Mouse (Mus musculus) urinary bladder, postnatal 25 days (tissue): ENCODE data around the gene Dtnb.
A peak's percentile ranks its signal among the peaks of the same experiment; 100 is the strongest.

Experiments
- DNase-seq: peaks from one replicate; pipeline ENCODE4 v3.0.0; 2022; ENCODE audit warnings: low spot score

Dtnb gene

DNA sequence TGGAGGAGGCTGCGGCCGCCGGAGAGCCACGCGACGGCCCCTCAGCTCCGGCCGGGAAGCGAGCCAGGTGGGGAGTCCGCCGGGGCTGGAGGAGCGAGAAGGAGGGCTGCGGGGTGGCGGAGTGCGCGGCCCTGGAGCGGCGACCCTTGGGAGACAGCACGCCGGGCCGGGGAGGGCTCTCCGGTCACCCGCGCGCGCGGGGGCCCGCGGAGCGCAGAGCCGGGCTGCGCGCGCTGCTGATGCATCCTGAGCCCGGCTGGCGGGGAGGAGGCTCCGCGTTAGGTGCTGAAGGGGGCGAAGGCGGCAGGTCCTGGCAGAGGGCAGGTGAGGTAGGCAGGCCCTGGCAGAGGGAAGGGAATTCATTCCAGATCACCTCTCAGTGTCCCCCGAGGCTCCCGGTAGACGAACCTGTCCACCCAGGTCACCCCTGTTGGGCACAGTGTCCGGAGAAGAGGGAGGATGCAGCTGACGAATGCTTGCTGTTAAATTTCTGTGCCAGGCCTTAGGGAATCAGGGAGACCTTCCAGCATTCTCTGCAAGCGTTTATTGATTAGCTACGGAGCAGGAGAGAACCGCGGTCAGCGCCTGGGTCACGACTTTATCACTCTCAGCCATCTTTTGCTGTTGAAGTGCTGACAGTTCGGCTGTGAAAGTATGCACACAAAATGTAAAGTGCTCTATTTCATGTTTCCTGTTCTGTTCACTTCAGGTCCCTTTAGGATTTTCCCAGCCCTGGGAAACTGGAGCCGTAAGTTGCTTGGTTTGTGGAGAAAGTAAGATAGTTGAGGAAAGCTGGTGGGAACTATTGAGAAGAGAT, 608 bp downstream of the Dtnb start:
- peak; percentile 44 for DNase-seq

GRCm38 (mm10) chr12:3573410-3573809, 1.2 kb downstream of the Dtnb start:
- DNase-seq, result no peak

DNA sequence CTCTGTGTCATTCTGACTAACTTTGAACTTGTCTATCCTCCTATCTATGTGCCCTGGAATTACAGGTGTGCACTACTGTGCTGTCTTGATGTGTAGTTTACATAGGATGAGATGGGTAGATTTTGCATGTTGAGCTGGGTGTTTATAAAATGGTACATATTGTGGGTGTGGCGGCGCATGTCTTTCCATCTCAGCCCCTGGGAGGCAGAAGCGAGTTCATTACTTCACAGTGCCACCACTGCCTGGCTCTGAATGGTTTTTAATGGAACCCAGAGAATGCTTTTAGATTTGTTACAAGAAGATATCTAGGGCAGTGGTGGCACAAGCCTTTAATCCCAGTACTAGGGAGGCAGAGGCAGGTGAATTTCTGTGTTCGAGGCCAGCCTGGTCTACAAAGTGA, 2.5 kb downstream of the Dtnb start:
- no peak for DNase-seq

DNA sequence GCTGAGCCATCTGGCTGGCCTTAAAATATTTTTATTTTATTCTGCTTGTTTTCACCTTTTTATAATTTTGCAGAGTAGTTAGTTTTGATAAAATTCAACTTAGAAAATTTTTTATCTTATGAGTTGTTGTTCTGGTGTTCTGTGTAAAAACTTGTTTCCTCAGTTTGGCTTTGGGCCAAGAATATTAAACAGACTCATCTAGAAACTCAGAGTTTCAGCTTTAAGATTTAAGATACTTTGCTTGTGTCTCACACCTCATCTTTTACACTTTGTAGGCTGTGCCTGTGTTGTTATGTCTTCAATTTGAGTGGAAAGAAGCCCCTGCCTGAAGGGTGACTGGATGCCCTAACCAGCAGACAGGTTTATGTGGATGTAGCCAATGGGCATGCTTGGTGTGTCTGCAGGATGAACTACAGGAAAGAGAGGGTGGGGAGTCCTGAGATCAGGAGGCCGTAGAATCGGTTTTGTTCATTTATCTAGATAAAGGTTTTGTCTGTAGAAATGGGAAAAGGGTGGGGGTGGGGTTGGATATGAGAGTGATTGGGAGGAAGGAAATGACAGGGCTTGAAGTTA, 7.9 kb downstream of the Dtnb start:
- DNase-seq, result no peak

DNA sequence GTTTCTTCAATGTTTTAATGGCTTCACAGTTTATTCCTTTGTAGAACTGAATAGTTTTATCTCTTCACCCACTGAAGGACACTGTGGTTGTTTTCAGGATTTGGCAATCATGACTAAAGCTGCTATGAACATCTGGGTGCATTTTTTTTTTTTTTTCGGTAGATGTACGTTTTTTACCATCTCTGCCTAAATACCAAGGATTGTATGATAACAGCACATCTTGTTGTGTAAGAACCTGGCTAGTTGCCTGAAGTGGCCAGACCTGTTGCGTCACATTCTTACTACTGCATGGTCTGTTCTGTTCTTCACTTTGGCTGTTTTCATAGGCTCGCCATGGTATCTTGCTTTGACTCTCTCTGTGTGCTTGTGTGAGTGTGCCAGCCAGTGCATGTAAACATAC, 10.4 kb downstream of the Dtnb start:
- peak; percentile 31 for DNase-seq

- DNase-seq, result no peak
These were observed 13.3 kb downstream of the Dtnb start for GRCm38 (mm10) chr12:3585525-3585924.

GRCm38 (mm10) chr12:3587010-3587409, 14.8 kb downstream of the Dtnb start:
- no peak for DNase-seq

DNA sequence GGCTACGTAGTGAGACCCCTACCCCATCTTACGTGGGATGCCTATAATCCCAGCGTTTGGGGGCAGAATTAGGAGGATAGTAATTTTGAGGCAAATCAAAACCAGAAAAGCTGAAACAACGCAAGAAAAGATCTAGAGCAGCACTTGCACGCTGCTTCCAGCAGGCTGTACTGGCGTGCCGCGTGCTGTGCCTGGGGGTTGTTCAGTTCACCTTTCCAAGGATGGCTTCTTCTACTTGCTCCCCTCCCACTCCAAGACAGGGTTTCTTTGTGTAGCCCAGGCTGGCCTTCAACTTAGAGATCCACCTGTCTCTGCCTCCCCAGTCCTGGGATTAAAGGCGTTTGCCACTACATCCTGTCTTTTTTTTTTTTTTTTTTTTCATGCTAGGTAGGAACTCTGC, 17.9 kb downstream of the Dtnb start:
- no peak for DNase-seq

DNA sequence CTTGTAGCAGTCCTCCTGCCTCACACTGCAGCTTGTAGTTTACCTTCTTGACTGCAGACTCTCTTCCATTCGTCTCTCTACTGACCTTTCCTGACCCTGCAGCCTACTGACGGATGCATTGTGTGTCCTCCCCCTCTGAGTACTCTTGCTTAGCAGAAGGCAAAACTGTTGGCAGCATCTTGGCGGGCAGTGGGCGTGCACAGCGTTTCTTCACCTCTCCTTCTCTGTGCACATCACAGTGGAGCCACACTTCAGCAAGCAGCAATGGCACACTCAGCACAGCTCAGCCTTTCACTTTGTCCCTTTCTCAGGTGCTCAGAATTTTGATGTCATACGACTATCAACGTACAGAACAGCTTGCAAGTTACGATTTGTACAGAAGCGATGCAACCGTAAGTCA, 19.4 kb downstream of the Dtnb start:
- DNase-seq, result no peak

GRCm38 (mm10) chr12:3602786-3603185, 30.6 kb downstream of the Dtnb start:
- DNase-seq, result no peak

- DNase-seq, result no peak
These were observed 34.0 kb downstream of the Dtnb start for GRCm38 (mm10) chr12:3606202-3606601.

DNA sequence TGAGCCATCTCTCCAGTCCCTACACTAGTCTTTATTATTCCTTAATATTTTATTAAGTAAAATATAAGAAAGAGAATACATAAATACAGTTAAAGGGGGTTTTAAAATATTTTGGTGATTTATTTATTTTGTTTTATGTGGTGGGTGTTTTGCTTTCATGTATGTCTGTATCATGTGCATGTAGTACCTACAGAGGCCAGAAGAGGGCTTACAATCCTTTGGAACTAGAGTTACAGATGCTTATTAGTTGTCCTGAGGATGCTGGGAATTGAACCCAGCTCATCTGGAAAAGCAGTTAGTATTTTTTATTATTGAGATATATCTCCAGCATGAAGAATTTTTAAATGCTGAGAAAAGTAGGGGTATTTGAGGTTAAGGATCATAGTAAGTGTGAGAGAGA, 37.6 kb downstream of the Dtnb start:
- no peak for DNase-seq

DNA sequence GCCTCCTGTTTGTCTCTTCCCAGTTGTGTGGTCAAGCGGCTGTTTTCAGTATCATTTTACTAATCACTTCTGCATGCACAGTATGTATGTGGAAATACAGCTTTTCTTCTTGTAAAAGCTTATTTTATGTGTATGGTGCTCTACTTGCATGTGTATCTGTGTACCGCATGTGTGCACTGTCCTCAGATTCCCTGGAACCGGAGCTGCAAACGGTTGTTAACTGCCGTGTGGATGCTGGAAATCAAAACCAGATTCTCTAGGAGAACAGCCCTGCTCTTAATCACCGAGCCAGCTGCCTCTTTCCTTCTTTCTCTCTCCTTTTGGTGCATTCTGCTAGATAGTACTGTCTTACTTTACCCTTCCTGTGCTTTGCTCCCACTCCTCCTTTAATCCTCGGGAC, 39.7 kb downstream of the Dtnb start:
- DNase-seq, result no peak

- no peak for DNase-seq
These were observed 42.9 kb downstream of the Dtnb start for GRCm38 (mm10) chr12:3615041-3615440.

GRCm38 (mm10) chr12:3618144-3619020, 46.2 kb downstream of the Dtnb start:
- DNase-seq, result no peak

- DNase-seq, result no peak
These were observed 46.8 kb downstream of the Dtnb start for GRCm38 (mm10) chr12:3619021-3619367.

DNA sequence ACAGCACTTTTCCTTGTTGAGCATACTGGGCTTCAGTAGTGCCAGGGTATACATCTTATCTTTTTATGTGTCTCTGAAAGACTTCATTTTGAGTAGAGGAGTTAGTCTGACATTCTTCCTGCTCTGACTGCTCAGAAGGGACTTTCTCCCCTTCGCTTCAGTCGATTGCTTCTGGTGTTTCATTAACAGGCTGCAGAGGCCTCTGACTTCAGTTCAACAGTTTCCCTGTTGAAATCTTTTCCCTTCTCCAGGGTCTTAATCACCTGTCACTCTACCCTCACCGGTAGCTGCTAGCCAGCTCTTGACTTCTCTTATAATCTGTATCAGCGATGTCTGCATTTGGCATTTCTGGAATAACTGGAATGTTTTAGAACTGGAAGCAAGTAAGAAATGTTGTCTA, 54.7 kb downstream of the Dtnb start:
- no peak for DNase-seq

- DNase-seq, result no peak
These were observed 69.8 kb downstream of the Dtnb start for GRCm38 (mm10) chr12:3641931-3642330.

GRCm38 (mm10) chr12:3656799-3657198, 84.6 kb downstream of the Dtnb start:
- DNase-seq, result no peak

DNA sequence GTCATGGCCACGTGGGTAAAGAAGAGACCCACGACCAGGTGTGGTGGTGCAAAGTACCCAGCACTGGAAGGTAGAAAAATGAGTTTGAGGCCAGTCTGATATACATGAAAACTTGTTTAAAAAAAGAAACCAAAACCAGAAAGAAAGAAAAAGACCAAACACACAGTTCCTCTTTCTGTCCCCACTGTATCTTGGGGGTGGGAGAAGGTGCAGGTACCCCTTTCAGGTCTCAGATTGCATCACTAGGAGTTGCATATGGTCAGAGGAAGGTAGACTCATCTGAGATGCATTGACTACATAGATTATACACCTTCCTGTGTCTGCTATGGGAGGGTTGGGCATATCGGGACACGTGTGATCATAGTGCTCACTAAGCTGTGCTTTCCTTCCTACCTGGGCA, 85.1 kb downstream of the Dtnb start:
- no peak for DNase-seq

- no peak for DNase-seq
These were observed 85.6 kb downstream of the Dtnb start for GRCm38 (mm10) chr12:3657786-3658185.

- no peak for DNase-seq
These were observed 87.6 kb downstream of the Dtnb start for GRCm38 (mm10) chr12:3659554-3660311.
